Mouse (Mus musculus) thymus, adult 2 months (tissue): Measurements from ENCODE around the gene Ppp3r1.

Source experiments
- CTCF ChIP-seq: fragments of 200-500 bp; IDR thresholded peaks from 2 replicates; pipeline ENCODE4 v1.5.1; 2012; ENCODE audit warnings: mild to moderate bottlenecking, control low read depth, low read length, moderate library complexity, borderline replicate concordance; ENCODE audit not compliant: control insufficient read depth, poor library complexity, insufficient read depth; ENCODE audit errors: extremely low read depth
- POLR2A ChIP-seq: fragments of 200-500 bp; IDR thresholded peaks from 2 replicates; pipeline ENCODE4 v1.6.1; 2012; ENCODE audit warnings: mild to moderate bottlenecking, low read length, control low read depth, moderate library complexity; ENCODE audit not compliant: control insufficient read depth, poor library complexity, insufficient read depth; ENCODE audit errors: extremely low read depth

DNA sequence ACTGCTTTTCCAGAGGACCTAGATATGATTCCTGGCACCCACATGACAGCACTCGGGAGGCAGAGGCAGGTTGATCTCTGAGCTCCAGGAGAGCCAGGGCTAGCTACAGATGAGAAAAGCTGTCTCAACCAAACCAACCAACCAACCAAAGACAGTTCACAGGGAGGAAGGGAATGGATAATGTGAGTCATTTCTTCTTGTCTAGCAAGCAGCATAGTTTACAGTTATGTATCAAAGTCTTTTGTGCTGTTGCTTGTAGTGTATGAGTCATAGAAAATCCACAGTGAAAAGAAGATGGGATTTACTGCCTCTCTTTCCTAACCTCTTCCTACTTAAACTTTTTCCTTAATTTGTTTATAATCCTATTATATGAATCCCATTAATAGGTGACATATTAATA lies 17.6 kb downstream of the Ppp3r1 start:
- no peak for TF ChIP-seq CTCF
- no peak for TF ChIP-seq POLR2A
